Mouse (Mus musculus) neutrophil, adult 5-6 weeks (primary cell): ENCODE data around the gene Gm29276. TPM values are rescaled to one million over a fixed set of nuclear protein-coding genes. Genes with fewer than 3 reads are reported as not detected.
"Not testable (repeated sequence)": the region's sequence is repeated elsewhere in the genome, so short reads cannot be mapped to it uniquely, and the experiment has no call there.

Source experiments
- ATAC-seq: fragments of 151-379, 151-347 bp; 2 replicates; pipeline ENCODE4 v1.8.0; 2017; ENCODE audit warnings: mild to moderate bottlenecking, moderate TSS enrichment; ENCODE audit not compliant: insufficient number of reproducible peaks, poor library complexity, low FRiP score, severe bottlenecking; ENCODE audit errors: extremely low read depth
- total RNA-seq: library from RNA; stranded (forward); fragments of 200-1000 nt; gene quantifications from 2 replicates; pipeline ENCODE4 v1.2.3, GENCODE M21; 2017

Gm29276 gene
- not detected in 2 replicates for total RNA-seq

- ATAC-seq, result not testable (repeated sequence)
Measured at GRCm38 (mm10) chrY:42582150-42582549, at the start of gene Gm29276. Gene Gm29276, minus strand, starts transcription at chrY:42582250.
